Mouse (Mus musculus): ENCODE results near the gene Ccdc159.

- no peak for TF ChIP-seq CTCF (IDR thresholded peaks at IDR 0.05; ENCODE audit: extremely low read depth, insufficient read depth, low read length)
- no peak for TF ChIP-seq POLR2A (IDR thresholded peaks at IDR 0.05; ENCODE audit: extremely low read depth, insufficient read depth, low read length)
Measured at GRCm38 (mm10) chr9:21889229-21889628, 38.0 kb upstream of the Ccdc159 start.

All from cortical plate, adult 2 months (tissue).